Mouse (Mus musculus): ENCODE measurements around the gene Scyl2.

GRCm38 (mm10) chr10:89597275-89597674 is 88.8 kb downstream of the Scyl2 start:
- TF ChIP-seq CTCF (IDR thresholded peaks at IDR 0.05; ENCODE audit: extremely low read depth, insufficient read depth, low read length), result no peak
- TF ChIP-seq POLR2A (IDR thresholded peaks at IDR 0.05; ENCODE audit: extremely low read depth, insufficient read depth, low read length), result no peak

All from cortical plate, adult 2 months (tissue).